Mouse (Mus musculus): Measurements from ENCODE around the gene Pogk. TPM values are rescaled to one million over a fixed set of nuclear protein-coding genes. Genes with fewer than 3 reads are reported as not detected.

The Pogk gene
- polyA plus RNA-seq, 1 experiment from 2014 or later = 41.2 TPM

GRCm38 (mm10) chr1:166402003-166402402, 7.7 kb downstream of the Pogk start:
- Histone ChIP-seq H3K36me3 (replicated peaks; ENCODE audit: control insufficient read depth, insufficient read depth) (peaks cover 94% of the 10 kb centered on the region), H3K9ac (no peak overlapping the region), H3K4me3 (replicated peaks; ENCODE audit: low read length) (no peak overlapping the region), H3K9me3 (ENCODE audit: control insufficient read depth, low read length) (no peaks in the 10 kb centered on the region), H3K27ac (no peak overlapping the region), H3K27me3 (ENCODE audit: control insufficient read depth, insufficient read depth, low read length) (no peaks in the 10 kb centered on the region), H3K4me2 (replicated peaks) (no peak overlapping the region), H3K4me1 (replicated peaks; ENCODE audit: control insufficient read depth, insufficient read depth, low read length) (peaks cover 10% of the 10 kb centered on the region; the same call in 1 of the 2 replicates)
- DNase-seq (ENCODE audit: low spot score) (peak; percentile 72), ATAC-seq (ENCODE audit: low FRiP score) (peak; percentile 50; the same call in 1 of the 2 replicates)
- WGBS = 70% methylated on average over 4 of the region's 4 CpGs

GRCm38 (mm10) chr1:166401455-166401854, 8.2 kb downstream of the Pogk start:
- Histone ChIP-seq H3K4me2 (replicated peaks) (no peak overlapping the region), H3K4me3 (replicated peaks; ENCODE audit: low read length) (no peak overlapping the region), H3K9ac (no peak overlapping the region), H3K27ac (no peak overlapping the region), H3K27me3 (ENCODE audit: control insufficient read depth, insufficient read depth, low read length) (no peaks in the 10 kb centered on the region), H3K36me3 (replicated peaks; ENCODE audit: control insufficient read depth, insufficient read depth) (peaks cover 95% of the 10 kb centered on the region), H3K9me3 (ENCODE audit: control insufficient read depth, low read length) (no peaks in the 10 kb centered on the region), H3K4me1 (replicated peaks; ENCODE audit: control insufficient read depth, insufficient read depth, low read length) (peaks cover 10% of the 10 kb centered on the region; the same call in 1 of the 2 replicates)
- ATAC-seq (ENCODE audit: low FRiP score) (no peak), DNase-seq (ENCODE audit: low spot score) (no peak)

- 94% methylated on average over 6 of the region's 6 CpGs for WGBS
- peaks cover 100% of the 10 kb centered on the region for H3K36me3 ChIP-seq (replicated peaks; ENCODE audit: control insufficient read depth, insufficient read depth)
- no peaks in the 10 kb centered on the region for H3K9me3 ChIP-seq (ENCODE audit: control insufficient read depth, low read length)
- H3K9ac ChIP-seq = no peak overlapping the region
- no peak overlapping the region for H3K4me2 ChIP-seq (replicated peaks)
- no peaks in the 10 kb centered on the region for H3K27me3 ChIP-seq (ENCODE audit: control insufficient read depth, insufficient read depth, low read length)
- ATAC-seq (ENCODE audit: low FRiP score) (no peak), DNase-seq (ENCODE audit: low spot score) (no peak)
- H3K4me3 ChIP-seq (replicated peaks; ENCODE audit: low read length) = no peak overlapping the region
- H3K27ac ChIP-seq = no peak overlapping the region
- H3K4me1 ChIP-seq (replicated peaks; ENCODE audit: control insufficient read depth, insufficient read depth, low read length) = 0 out of 2 replicates have a peak, but pooled peaks cover 5% of the 10 kb centered on the region
Measured at GRCm38 (mm10) chr1:166396381-166396780, 13.3 kb downstream of the Pogk start.

- no peak for ATAC-seq (ENCODE audit: low FRiP score)
- WGBS = 95% methylated on average over 5 of the region's 5 CpGs
- Histone ChIP-seq H3K27me3 (ENCODE audit: control insufficient read depth, insufficient read depth, low read length) (no peaks in the 10 kb centered on the region), H3K9me3 (ENCODE audit: control insufficient read depth, low read length) (no peaks in the 10 kb centered on the region), H3K27ac (no peak overlapping the region), H3K9ac (no peak overlapping the region), H3K4me2 (replicated peaks) (no peak overlapping the region), H3K36me3 (replicated peaks; ENCODE audit: control insufficient read depth, insufficient read depth) (peaks cover 100% of the 10 kb centered on the region), H3K4me1 (replicated peaks; ENCODE audit: control insufficient read depth, insufficient read depth, low read length) (no peaks in the 10 kb centered on the region), H3K4me3 (replicated peaks; ENCODE audit: low read length) (no peak overlapping the region)
- no peak for DNase-seq (ENCODE audit: low spot score)
Measured at GRCm38 (mm10) chr1:166395661-166396060, 14.0 kb downstream of the Pogk start.

- no peak for ATAC-seq (ENCODE audit: low FRiP score)
Measured at GRCm38 (mm10) chr1:166394770-166395169, 14.9 kb downstream of the Pogk start.

GRCm38 (mm10) chr1:166391671-166392070, 18.0 kb downstream of the Pogk start:
- WGBS = 93% methylated on average over 6 of the region's 6 CpGs
- no peaks in the 10 kb centered on the region for H3K9me3 ChIP-seq (ENCODE audit: control insufficient read depth, low read length)
- no peak overlapping the region for H3K4me3 ChIP-seq (replicated peaks; ENCODE audit: low read length)
- H3K27me3 ChIP-seq (ENCODE audit: control insufficient read depth, insufficient read depth, low read length) = no peaks in the 10 kb centered on the region
- ATAC-seq (ENCODE audit: low FRiP score) = no peak
- no peak overlapping the region for H3K27ac ChIP-seq
- H3K36me3 ChIP-seq (replicated peaks; ENCODE audit: control insufficient read depth, insufficient read depth) = peaks cover 100% of the 10 kb centered on the region
- H3K4me2 ChIP-seq (replicated peaks) = no peak overlapping the region
- no peak overlapping the region for H3K9ac ChIP-seq
- no peaks in the 10 kb centered on the region for H3K4me1 ChIP-seq (replicated peaks; ENCODE audit: control insufficient read depth, insufficient read depth, low read length)
- no peak for DNase-seq (ENCODE audit: low spot score)

More at GRCm38 (mm10) chr1:166394770-166395169, 14.9 kb downstream of the Pogk start:
- H3K4me3 ChIP-seq (replicated peaks; ENCODE audit: low read length) = no peak overlapping the region
- H3K4me2 ChIP-seq (replicated peaks) = no peak overlapping the region
- H3K27ac ChIP-seq = no peak overlapping the region
- WGBS = 72% methylated on average over 4 of the region's 4 CpGs
- H3K4me1 ChIP-seq (replicated peaks; ENCODE audit: control insufficient read depth, insufficient read depth, low read length) = no peaks in the 10 kb centered on the region
- H3K36me3 ChIP-seq (replicated peaks; ENCODE audit: control insufficient read depth, insufficient read depth) = peaks cover 100% of the 10 kb centered on the region
- no peaks in the 10 kb centered on the region for H3K9me3 ChIP-seq (ENCODE audit: control insufficient read depth, low read length)
- DNase-seq (ENCODE audit: low spot score) = no peak
- H3K9ac ChIP-seq = no peak overlapping the region
- H3K27me3 ChIP-seq (ENCODE audit: control insufficient read depth, insufficient read depth, low read length) = no peaks in the 10 kb centered on the region

- WGBS = 94% methylated on average over 16 of the region's 16 CpGs
- H3K9me3 ChIP-seq (ENCODE audit: control insufficient read depth, low read length) = no peaks in the 10 kb centered on the region
- H3K4me1 ChIP-seq (replicated peaks; ENCODE audit: control insufficient read depth, insufficient read depth, low read length) = no peaks in the 10 kb centered on the region
- no peaks in the 10 kb centered on the region for H3K27me3 ChIP-seq (ENCODE audit: control insufficient read depth, insufficient read depth, low read length)
- no peak for DNase-seq (ENCODE audit: low spot score)
- H3K4me2 ChIP-seq (replicated peaks) = no peak overlapping the region
- H3K36me3 ChIP-seq (replicated peaks; ENCODE audit: control insufficient read depth, insufficient read depth) = peaks cover 100% of the 10 kb centered on the region
- ATAC-seq (ENCODE audit: low FRiP score) = no peak
- H3K4me3 ChIP-seq (replicated peaks; ENCODE audit: low read length) = no peak overlapping the region
- H3K9ac ChIP-seq = no peak overlapping the region
- H3K27ac ChIP-seq = no peak overlapping the region
Measured at GRCm38 (mm10) chr1:166389406-166390125, 20.1 kb downstream of the Pogk start.

- H3K27me3 ChIP-seq (ENCODE audit: control insufficient read depth, insufficient read depth, low read length) = no peaks in the 10 kb centered on the region
- ATAC-seq (ENCODE audit: low FRiP score) = no peak
- H3K4me1 ChIP-seq (replicated peaks; ENCODE audit: control insufficient read depth, insufficient read depth, low read length) = no peaks in the 10 kb centered on the region
- no peak overlapping the region for H3K27ac ChIP-seq
- H3K4me2 ChIP-seq (replicated peaks) = no peak overlapping the region
- peaks cover 100% of the 10 kb centered on the region for H3K36me3 ChIP-seq (replicated peaks; ENCODE audit: control insufficient read depth, insufficient read depth)
- H3K9me3 ChIP-seq (ENCODE audit: control insufficient read depth, low read length) = no peaks in the 10 kb centered on the region
- H3K4me3 ChIP-seq (replicated peaks; ENCODE audit: low read length) = no peak overlapping the region
- no peak overlapping the region for H3K9ac ChIP-seq
- DNase-seq (ENCODE audit: low spot score) = no peak
- 93% methylated on average over 11 of the region's 11 CpGs for WGBS
Measured at GRCm38 (mm10) chr1:166388511-166388910, 21.2 kb downstream of the Pogk start.

GRCm38 (mm10) chr1:166385431-166385830, 24.2 kb downstream of the Pogk start:
- Histone ChIP-seq H3K27ac (no peak overlapping the region), H3K36me3 (replicated peaks; ENCODE audit: control insufficient read depth, insufficient read depth) (peaks cover 81% of the 10 kb centered on the region), H3K4me2 (replicated peaks) (no peak overlapping the region), H3K4me1 (replicated peaks; ENCODE audit: control insufficient read depth, insufficient read depth, low read length) (peaks cover 12% of the 10 kb centered on the region), H3K27me3 (ENCODE audit: control insufficient read depth, insufficient read depth, low read length) (no peaks in the 10 kb centered on the region), H3K9ac (no peak overlapping the region), H3K9me3 (ENCODE audit: control insufficient read depth, low read length) (no peaks in the 10 kb centered on the region), H3K4me3 (replicated peaks; ENCODE audit: low read length) (no peak overlapping the region)
- no peak for ATAC-seq (ENCODE audit: low FRiP score)
- no peak for DNase-seq (ENCODE audit: low spot score)
- WGBS = 87% methylated on average over 5 of the region's 5 CpGs

Data from hindbrain, embryonic 14.5 days (tissue).